Mouse (Mus musculus): ENCODE results near the gene Eaf2. TPM values are rescaled to one million over a fixed set of nuclear protein-coding genes. Genes with fewer than 3 reads are reported as not detected.

Gene Eaf2
- polyA plus RNA-seq (2012; rRNA removed; ENCODE audit: low replicate concordance), result 0.63 and 0.88 TPM in 2 replicates

GRCm38 (mm10) chr16:36874583-36875275 lies at the start of gene Eaf2, which contains the start of gene Golgb1:
Gene Eaf2, minus strand, starts transcription at chr16:36875003.
Gene Golgb1, plus strand, starts transcription at chr16:36875140.

GRCm38 (mm10) chr16:36828054-36828786 lies 46.6 kb downstream of the Eaf2 start, which contains the start of gene Iqcb1:
Gene Iqcb1, plus strand, starts transcription at chr16:36828385.

GRCm38 (mm10) chr16:36784594-36785313 lies 90.0 kb downstream of the Eaf2 start, which contains the start of gene Slc15a2:
Gene Slc15a2, minus strand, starts transcription at chr16:36784962.

Other genes starting within 250 kb of the Eaf2 start
- gene Cd86, start 208.9 kb downstream of the Eaf2 start, polyA plus RNA-seq (2012; rRNA removed; ENCODE audit: low replicate concordance), result 0.20 and 0.49 TPM in 2 replicates
- gene Ildr1, start 181.0 kb downstream of the Eaf2 start, polyA plus RNA-seq (2012; rRNA removed; ENCODE audit: low replicate concordance), result 1.4 and 4.8 TPM in 2 replicates
- 0.34 and 0.41 TPM in 2 replicates for gene Slc15a2, start 90.0 kb downstream of the Eaf2 start, polyA plus RNA-seq (2012; rRNA removed; ENCODE audit: low replicate concordance)
- gene Iqcb1, start 46.6 kb downstream of the Eaf2 start, polyA plus RNA-seq (2012; rRNA removed; ENCODE audit: low replicate concordance), result 0.09 and 0.40 TPM in 2 replicates
- 31.9 and 35.1 TPM in 2 replicates for gene Golgb1, start 137 bp upstream of the Eaf2 start, polyA plus RNA-seq (2012; rRNA removed; ENCODE audit: low replicate concordance)
- 5.3 and 11.2 TPM in 2 replicates for gene Hcls1, start 60.0 kb upstream of the Eaf2 start, polyA plus RNA-seq (2012; rRNA removed; ENCODE audit: low replicate concordance)
- 0.04 and 0.05 TPM in 2 replicates for gene Fbxo40, start 115.5 kb upstream of the Eaf2 start, polyA plus RNA-seq (2012; rRNA removed; ENCODE audit: low replicate concordance)
- 0.02 and 0.14 TPM in 2 replicates for gene Polq, start 136.8 kb upstream of the Eaf2 start, polyA plus RNA-seq (2012; rRNA removed; ENCODE audit: low replicate concordance)